Mouse (Mus musculus) layer of hippocampus, postnatal 25 days (tissue): Measurements from ENCODE around the gene Spata45. TPM values are rescaled to one million over a fixed set of nuclear protein-coding genes. Genes with fewer than 3 reads are reported as not detected.

Experiments used
- DNase-seq, 2 experiments: peaks; one replicate each; pipeline ENCODE4 v3.0.0; 2022; ENCODE audit warnings: mixed read lengths in 2 of 2, low spot score in 1 of 2; ENCODE audit errors: extremely low spot score in 1 of 2
- total RNA-seq, 2 experiments: library from RNA; stranded (reverse); gene quantifications; 2 replicates each; pipeline ENCODE4 v1.2.3; 2021

Spata45 gene
- total RNA-seq, 2 experiments from 2014 or later: not detected

DNA sequence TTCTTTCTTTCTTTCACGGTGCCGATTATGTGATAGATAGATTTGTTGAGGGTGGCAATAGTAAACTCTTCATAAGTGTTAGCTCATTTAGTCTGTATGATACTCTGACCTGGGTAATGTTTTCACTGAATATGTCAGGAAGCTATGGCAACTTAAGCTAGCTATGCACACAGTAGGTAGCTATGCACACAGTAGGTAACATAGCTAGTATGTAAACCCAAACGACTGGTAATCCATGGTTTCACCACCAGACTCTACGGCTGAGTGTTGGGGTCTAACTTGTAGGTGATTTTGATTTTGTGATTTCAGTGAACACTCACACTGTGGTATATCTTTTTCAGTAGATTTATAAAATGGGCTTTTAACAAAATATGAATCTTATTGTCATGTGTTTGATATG is 1.6 kb downstream of the Spata45 start:
- DNase-seq: no peak

DNA sequence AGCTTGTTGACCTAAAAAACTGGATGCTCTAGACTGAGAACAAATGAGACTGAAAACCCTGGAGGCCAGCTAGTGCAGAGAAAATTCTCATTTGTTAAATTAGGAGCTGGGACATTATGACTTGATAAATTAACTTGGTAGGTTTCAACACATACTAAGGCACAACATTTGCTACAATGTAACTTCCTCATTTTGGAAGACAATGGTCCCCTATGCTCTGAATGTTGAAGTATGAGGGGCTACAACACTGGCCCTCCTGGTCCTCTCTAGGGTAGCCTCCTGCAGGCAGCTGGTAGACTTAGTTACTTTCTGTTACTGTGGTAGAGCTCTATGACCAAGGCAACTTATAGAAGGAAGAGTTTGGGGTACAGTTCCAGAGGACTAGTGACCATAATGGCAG is 4.9 kb downstream of the Spata45 start:
- DNase-seq: no peak

DNA sequence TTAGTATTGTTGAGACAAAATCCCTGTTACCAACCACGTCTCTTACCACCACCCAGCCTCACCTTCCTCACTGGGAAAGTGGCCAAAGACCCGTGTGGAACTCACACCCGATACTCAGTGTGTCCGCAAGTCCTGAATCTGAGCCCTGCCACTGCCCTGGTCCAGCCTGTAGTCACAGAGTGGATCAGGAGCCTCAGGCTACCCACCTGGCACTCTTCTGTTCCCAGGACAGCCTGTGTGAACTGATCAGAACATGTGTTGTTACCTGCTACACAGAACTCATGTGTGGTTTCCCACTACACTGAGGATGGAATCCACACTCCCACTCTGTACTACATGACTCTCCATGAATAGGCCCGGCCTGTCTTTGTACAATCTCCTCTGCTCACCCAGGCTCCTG is 5.7 kb downstream of the Spata45 start:
- DNase-seq: no peak

DNA sequence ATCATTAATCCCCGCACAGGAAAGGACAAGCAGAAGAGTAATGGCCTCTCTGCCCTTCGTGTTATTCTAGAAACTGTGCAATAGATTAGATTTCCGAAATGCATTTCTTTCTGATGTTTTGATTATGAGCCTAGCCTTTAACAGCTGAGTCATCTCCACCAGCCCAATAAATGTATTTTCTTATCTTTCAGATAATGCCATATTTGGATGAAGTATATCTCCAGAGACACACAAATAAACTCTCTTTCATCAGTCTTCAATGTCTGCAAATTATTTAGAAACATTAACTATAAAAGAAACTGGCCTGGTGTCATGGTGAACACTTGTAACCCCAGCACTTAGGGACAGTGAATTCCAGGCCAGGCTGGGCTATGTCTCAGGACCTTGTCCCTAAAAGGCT is 6.2 kb downstream of the Spata45 start:
- no peak for DNase-seq

DNA sequence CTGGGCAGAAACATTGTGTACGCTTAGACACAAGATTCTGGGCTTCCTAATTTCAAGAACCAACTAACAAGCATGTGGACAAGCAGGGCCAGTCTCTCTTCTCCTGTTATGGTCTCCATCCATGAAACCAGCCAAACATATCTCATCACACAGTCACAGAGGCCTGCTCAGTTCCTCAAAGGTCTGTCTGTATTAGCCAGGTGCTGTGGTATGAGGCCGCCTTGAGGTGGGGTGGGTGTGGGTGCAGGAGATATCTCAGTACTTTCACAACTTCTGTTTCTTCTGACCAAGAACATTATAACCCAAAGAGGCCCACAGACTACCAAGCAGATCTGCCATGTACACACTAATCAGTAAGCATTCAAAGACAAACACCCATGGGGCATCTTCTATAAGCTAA is 8.8 kb downstream of the Spata45 start:
- DNase-seq: no peak

DNA sequence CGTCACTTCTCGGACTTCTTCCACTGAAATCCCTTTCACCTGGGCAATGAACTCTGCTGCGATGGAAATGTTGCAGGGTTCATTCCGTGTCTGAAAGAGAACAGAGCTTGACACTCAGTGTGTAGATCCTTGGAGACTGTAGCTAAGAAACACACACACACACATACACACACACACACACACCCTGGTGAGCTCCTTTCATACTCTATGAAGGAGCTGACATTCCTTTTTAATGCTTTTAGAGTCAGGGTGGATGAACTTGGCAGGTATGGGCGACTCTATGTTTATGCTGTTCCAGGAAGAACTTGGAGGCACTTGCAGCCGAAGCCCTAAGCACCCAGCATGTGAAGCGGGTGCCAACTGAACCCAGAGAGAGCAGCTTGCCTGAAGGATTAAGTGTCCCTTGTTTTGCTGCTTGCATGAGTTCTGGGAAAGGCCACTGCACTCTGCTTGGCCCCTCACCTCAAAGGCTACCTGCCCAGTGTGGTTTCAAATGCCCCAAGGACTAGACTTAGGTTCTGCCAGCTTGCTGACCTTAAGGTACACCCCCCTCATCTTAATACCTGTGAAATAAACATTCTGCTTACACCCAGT is 9.9 kb downstream of the Spata45 start:
- no peak for DNase-seq

DNA sequence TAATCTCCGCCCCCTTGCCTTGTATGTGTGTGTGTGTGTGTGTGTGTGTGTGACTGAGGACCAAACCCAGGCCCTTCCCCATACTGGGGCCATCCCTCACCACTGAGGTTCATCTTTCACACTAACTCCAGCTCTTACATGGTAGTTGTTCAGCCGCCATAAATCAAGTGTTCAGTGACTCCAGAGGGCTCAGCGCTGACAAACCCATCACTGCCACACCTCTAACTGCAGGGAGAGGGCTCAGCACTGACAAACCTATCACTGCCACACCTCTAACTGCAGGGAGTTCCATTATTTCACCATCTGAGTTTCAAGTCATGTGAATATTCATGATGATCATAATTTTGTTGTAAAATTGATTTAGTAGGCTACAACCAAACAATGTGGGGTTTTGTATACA is 17.1 kb downstream of the Spata45 start:
- DNase-seq: no peak

DNA sequence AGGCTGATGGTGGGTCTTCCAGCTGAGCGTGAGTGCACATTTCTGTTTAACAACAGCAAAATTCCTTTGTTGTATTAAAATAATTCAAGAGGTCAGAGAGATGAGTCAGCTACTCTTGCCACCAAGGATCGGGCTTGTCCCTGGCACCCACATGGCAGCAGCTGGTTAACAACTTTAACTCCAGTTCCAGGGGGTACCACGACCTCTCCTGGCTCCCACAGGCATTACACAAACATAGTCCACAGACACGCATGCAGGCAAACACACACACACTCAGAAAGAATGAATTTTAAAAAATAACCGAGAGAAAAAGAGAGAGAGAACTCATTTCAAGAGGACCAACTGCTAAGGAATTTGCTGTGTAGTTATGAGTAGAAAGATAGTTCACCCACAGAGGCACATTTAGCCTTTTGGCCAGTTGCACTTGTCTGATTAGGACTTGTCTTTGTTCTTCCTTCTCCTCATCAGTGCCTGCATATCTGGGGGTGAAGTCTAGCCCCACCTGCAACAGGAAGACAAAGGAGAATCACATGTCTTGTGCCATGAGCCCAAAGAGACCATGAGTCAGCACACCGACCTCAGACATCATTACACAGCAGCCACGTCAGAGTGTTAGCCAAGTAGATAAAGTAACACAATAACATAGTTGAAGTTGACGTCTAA is 18.6 kb downstream of the Spata45 start:
- DNase-seq: no peak

DNA sequence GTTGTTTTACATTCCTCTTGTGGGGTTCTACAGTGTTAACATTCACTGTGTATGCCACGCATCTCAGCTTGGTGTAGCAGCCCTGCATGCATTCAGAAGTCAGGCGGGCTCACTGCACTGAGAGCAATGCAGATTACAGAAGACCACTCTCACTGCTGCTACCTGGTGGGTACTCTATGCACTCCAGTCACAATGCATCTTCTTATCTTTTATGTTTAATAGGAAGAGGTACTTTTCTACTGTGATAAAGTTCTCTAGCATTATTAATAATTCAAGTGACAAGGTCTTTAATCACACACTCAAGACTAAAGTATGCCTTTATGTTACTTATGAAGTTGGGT is 19.1 kb downstream of the Spata45 start:
- no peak for DNase-seq

DNA sequence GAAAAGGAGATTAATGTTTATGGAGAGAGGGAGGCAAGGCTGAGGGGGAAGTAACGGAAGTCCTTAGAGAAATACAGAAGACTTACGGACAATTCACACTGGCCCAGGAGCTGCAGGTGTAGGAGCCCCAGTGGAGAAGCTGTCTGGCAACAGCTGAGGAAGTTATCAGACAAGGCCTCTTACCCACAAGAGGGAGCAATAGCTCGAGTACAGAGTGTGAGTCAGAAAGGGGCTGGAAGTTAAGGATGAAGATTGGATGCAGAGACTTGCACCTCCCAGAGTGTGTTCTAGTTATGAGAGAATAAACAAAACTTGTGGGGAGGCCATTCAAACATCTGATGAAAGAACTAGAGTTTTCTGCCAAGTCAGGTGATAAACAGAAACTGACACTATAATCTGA is 21.0 kb downstream of the Spata45 start:
- DNase-seq: no peak

DNA sequence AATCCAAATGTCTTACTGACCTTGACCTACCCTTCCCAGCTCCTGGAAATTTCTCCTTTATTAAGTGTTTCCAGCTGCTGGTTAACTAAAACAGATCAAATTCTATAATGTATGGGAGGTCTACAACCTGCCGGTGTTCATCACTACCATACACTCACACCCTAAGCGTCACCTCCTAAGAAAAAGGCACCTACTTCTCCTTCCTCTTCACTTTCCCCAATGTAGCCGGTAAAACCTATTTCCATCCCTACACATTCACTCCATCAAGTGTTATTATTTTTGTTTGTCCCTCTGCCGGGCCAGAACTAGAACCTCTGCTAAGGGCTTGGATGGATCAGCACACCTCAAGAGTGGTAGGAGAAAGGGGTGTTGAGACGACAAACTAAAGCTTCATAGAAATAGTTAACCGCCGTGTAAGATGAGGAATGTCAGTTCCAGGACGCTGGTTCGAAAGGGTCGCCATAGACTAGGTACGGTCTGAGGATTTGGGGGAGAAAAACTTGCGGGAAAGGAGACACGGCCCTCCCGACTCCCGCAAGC is 25.9 kb downstream of the Spata45 start:
- no peak for DNase-seq

DNA sequence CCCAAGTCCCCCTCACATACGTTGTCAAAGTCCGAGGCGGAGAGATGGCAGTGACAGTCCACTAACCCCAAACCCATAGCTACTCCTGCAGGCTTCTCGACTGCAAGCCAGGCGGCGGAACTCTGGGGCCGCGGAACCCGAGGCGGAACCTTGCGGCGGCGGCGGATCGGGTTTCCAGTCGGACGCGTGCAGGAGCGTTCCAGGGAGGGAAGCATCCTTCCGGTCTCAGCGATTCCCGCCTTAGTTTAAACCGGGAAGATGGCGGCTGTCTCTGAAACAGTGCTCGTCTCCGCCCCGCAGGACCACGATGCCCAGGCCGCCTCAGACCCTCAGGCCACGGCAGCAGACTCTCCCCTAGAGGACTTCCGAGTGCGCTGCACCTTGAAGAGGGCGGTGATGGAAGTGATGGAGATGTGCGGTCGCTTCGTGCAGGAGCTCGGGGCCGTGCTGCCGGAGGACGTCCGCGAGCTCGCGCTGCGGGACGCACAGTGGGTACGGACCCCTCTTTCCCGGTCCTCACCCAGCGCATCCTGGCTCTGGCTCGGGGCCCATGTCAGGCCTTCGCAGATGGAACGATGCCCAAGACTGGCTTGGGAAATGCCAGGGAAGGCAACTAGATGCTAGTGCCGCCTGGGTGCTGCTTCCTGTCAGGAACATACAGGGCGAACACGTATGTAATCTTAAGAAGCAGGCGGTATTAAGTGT is 26.5 kb downstream of the Spata45 start, which contains the start of the genes Tatdn3 and Nsl1:
Gene Tatdn3 (minus strand): TSS at position 152 of the 705 bp plus-strand sequence.
Gene Nsl1 (plus strand): TSS at position 232 of the 705 bp plus-strand sequence.
- peak; percentile 98 for DNase-seq

DNA sequence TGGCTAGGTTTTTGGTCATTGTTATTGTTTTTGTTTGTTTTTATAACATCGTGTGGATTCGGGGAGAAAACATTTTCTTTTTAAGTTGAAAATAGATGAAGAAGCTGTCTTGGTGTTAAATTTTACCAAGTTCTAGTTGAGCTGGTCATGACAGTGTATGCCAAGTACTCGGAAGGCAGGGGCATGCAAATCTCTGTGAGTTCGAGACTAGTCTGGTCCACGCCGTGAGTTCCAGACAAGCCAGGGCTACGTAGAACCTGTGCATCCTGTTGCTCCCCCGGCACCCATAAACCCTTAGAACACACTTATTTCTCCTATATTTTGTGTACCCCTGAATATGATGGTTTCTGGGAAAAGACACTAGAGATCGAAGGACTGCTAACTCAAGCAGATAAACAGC is 27.3 kb downstream of the Spata45 start:
- DNase-seq: no peak

DNA sequence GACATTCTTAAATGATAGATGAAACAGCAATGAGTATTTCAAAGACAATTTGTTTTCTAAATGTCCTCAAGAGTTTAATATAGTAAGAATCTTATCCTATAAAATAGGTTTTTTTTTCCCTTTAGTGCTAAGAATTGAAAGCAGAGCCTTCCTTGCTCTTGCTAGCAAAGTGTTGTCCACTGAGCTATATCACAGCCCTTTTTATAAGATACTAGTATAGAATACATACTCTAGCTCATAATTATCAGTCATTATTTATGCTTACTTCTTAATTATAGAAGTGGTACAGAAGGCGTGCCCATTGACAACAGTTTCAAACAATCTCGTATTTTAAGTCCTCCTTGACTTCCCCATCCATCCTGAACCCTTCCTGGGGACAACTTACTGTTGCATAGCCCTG is 28.1 kb downstream of the Spata45 start:
- DNase-seq: no peak

DNA sequence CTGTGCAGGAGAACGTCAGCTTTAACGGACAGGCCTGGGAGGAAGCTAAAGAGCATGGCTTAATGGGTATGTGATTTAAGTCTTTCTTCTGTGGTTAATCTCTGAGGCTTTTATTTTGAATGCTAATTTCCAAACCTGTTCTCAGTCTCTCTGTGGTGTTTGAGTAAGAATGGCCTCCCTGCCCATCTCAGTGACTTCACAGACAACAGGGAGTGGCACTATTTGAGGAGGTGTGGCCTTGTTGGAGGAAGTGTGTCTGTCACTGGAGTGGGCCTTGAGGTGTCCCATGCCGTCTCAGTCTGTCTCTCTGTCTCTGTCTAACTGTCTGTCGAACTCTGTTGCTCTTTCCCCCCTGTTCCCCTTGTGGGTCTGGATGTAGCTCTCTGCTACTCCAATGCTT is 28.7 kb downstream of the Spata45 start:
- DNase-seq: no peak

DNA sequence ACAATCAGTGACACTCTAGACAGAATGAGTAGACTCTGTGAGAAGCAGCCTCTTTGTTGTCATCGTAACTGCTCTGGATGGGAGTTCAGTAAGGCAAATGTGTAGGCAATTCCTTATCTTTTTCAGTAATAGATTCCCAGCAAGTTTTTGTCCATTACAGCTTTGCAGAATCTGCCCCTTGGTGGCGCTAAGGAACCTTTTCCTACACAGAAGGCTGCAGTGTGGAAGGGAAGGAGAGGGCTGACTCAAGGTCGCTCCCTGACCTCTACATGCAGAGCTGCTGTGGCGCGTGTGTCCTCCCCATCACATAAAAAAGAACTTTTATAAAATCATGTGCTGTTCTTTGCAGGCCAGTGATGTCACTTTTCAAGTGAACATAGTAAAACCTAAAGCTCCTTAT is 31.9 kb downstream of the Spata45 start:
- no peak for DNase-seq

DNA sequence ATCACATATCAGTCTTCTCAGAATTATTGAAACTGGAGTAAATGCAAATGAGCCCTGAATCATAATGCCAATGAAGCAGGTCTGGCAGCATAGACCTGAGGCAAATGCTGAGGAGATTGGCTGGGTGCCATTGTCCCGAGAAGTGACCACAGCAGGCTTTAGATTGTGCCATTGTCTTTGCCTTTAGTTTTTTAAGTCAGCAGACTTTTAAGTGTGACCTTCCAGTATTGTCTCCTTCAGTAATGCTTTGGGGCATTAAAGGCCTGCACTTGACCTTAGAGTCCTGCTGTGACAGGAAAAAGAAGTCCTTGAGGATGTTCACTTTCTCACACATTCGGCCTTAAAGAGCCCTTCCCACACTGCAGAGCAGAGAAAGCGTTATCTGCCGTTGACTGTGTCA is 33.8 kb downstream of the Spata45 start:
- no peak for DNase-seq

DNA sequence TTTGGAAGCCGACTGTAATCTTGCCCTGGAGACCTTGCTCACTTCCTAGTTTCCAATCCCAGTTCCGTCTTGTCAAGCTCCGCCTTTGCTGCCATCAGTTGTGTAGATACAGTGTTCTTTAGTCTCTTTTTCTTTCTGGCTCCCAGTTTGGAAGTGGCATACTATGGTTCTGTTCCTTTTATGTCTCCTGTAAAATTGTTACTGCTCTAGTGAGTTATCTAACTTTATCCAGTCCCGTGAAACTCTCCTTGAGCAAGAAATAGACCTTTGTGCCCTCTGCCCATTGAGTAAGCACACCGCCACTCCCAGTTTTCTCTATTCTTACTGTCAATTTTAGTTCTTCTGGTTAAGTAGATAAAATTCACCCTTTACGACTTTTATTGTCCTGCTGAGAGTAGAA is 35.2 kb downstream of the Spata45 start:
- no peak for DNase-seq

DNA sequence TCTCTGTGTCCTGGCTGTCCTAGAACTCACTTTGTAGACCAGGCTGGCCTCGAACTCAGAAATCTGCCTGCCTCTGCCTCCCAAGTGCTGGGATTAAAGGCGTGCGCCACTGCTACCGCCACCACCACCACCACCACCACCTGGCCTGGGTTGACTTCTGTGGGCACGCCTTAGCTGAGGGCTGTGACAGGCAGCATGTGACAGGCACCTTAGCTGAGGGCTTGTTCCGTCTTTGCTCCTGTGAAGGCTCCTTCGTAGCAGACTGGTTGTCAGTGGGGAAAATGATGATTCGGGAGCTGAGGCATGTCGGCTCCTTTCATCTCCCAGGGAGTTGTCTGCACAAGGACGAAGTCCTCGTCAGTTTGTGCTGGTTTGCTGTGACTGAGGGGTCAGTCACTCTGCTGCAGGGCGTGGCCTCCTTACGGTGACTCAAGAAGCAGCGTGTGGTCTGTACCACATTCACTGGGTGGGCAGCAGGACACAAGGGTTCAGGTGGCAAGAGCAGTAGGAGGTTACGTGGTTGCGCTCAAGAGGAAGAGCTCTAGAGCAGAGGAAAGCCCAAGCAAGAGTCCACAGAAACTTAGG is 36.0 kb downstream of the Spata45 start:
- DNase-seq: no peak

DNA sequence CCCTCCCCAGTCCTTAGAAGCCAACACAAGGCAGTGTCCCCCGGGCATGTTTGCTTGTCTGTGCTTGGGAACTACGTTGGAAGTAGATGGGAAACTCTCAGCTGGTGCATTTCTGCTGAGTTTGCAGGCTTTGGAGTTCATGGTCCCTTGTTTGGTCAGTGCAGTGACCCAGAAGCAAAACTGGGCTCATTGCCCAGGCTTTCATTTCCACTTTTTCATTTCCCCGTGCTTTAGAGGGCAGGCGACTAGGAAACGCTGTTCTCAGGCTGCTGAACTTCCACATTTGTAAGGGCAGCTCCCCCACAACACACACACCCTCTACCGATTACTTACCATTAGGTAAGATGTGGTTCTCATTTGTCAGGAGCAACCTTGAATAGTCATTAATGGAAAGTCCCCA is 36.6 kb downstream of the Spata45 start:
- no peak for DNase-seq

DNA sequence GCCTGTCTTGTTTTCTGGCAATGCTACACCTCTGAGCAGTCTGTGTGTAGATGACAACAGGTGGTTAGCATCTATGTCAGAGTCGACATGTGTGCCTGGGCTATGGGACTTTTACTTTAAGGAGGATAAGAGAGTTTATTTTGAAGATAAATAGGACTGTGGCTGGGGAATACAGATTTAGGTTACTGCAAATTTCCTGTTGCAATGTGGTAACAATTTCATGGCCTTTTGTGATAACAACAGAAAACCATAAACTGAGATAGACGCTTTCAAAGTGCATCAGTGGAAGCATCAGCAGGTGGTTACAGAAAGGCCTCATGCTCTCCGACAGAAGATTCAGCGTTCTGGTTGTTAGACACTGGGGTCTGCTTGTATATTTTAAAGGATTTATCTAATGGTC is 37.0 kb downstream of the Spata45 start:
- DNase-seq: no peak
